Mouse (Mus musculus): Measurements from ENCODE around the gene Prl2a1. TPM values are rescaled to one million over a fixed set of nuclear protein-coding genes. Genes with fewer than 3 reads are reported as not detected.
"Not testable (repeated sequence)": the region's sequence is repeated elsewhere in the genome, so short reads cannot be mapped to it uniquely, and the experiment has no call there.

Gene Prl2a1
- not detected for total RNA-seq (2021)
- long read RNA-seq, experiment 1, result 0 reads
- long read RNA-seq, experiment 2, result 0 reads

- DNase-seq (ENCODE audit: low spot score in 2 of 2), result no peak
Measured at GRCm38 (mm10) chr13:27801354-27801753, at the start of gene Prl2a1. TSS of gene Prl2a1 (plus strand) at chr13:27801654.

GRCm38 (mm10) chr13:27780704-27781103, 20.8 kb upstream of the Prl2a1 start, which contains the start of gene Prl7c1:
TSS of gene Prl7c1 (minus strand) at chr13:27780804.
- not testable (repeated sequence) for DNase-seq (ENCODE audit: low spot score in 2 of 2)

- DNase-seq (ENCODE audit: low spot score in 2 of 2), result no peak
Measured at GRCm38 (mm10) chr13:27799303-27799702, 2.2 kb upstream of the Prl2a1 start.

- no peak for DNase-seq (ENCODE audit: low spot score in 2 of 2)
Measured at GRCm38 (mm10) chr13:27802765-27803164, 1.3 kb downstream of the Prl2a1 start.

GRCm38 (mm10) chr13:27849042-27849441, 47.6 kb downstream of the Prl2a1 start, which contains the start of gene Prl2c1:
TSS of gene Prl2c1 (plus strand) at chr13:27849342.
- no peak for DNase-seq (ENCODE audit: low spot score in 2 of 2)

Other genes with a start within 250 kb of the Prl2a1 start
- gene Prl8a9, start 237.0 kb upstream of the Prl2a1 start, total RNA-seq (2021), result not detected
- not detected for gene Prl8a1, start 219.5 kb upstream of the Prl2a1 start, total RNA-seq (2021)
- gene Prl7b1, start 191.1 kb upstream of the Prl2a1 start, total RNA-seq (2021), result not detected
- gene Prl7a1, start 159.2 kb upstream of the Prl2a1 start, total RNA-seq (2021), result not detected
- not detected for gene Prl7a2, start 133.6 kb upstream of the Prl2a1 start, total RNA-seq (2021)
- not detected for gene Prl7d1, start 84.9 kb upstream of the Prl2a1 start, total RNA-seq (2021)
- gene Prl7c1, start 20.9 kb upstream of the Prl2a1 start, total RNA-seq (2021), result not detected
- gene Prl2c1, start 47.7 kb downstream of the Prl2a1 start, total RNA-seq (2021), result not detected
- gene Prl4a1, start 214.6 kb downstream of the Prl2a1 start, total RNA-seq (2021), result not detected